Mouse (Mus musculus) 3134 (cell line): ENCODE results near the gene 2310061I04Rik.
"Not testable (repeated sequence)": the region's sequence is repeated elsewhere in the genome, so short reads cannot be mapped to it uniquely, and the experiment has no call there.

Source experiments
- DNase-seq: peaks from one replicate; pipeline ENCODE4 v3.0.0-alpha.2; 2011; ENCODE audit warnings: low spot score; ENCODE audit not compliant: insufficient read length; ENCODE audit errors: extremely low read depth

Gene 2310061I04Rik

DNA sequence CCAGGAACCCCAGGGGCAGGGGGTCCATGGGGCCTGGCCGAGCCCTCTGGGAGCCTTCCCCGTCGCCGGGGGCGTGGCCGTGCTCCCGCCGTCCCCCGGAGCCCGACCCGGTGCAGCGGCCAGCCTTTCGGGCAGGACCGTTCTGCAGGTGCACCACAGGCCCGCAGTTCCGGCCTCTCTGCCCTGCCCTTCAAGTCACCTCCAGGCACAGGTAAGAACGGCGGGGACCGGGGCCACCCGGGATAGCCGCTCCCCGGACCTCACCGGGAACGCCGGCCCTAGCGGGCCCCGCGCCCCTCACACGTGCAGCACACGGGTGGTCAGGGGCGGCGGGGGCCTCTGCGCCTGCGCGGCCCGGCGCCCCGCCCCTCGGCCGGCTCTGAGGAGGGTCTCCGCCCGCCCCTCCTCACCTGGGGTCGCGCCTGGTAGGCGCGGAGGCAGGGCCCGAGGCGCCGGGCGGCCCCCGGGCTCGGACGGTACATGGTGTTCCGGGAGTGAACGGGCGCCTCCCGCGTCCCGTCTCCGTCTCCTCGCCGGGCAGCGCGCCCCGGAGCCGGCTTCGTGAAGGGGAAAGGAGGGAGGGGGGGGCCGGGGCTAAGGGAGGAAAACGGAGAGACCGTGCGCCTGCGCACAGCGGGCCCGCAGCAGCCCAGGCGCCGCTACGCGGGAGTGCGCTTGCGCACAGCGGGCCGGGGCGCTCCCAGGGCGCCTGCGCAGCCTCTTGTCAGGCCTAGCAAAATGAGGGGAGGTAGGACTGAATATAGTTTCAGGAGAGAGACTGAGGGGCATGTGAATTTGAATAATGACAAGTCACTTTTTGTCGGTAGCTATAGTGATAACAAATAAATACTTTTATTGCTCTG is at the start of gene 2310061I04Rik:
Gene 2310061I04Rik, minus strand, starts transcription at position 651 of the 863 bp plus-strand sequence.
- peak; percentile 96 for DNase-seq

DNA sequence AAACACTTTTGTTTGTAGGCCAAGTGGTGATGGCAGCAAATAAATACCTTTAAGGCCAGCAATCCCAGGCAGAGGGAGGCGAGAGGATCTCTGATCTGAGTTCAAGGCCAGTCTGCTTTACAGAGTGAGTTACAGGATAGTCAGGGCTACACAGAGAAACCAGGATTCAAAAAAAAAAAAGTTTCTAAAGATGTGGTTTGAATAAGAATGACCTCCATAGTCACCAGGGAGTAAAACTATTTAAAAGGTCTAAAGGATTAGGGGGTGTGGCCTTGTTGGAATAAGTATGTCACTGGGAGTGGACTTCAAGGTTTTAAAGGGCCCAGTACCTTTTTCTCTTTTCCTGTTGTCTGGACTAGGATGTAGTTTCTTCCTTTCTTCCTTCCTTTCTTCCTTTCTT is 42.7 kb upstream of the 2310061I04Rik start:
- no peak for DNase-seq

DNA sequence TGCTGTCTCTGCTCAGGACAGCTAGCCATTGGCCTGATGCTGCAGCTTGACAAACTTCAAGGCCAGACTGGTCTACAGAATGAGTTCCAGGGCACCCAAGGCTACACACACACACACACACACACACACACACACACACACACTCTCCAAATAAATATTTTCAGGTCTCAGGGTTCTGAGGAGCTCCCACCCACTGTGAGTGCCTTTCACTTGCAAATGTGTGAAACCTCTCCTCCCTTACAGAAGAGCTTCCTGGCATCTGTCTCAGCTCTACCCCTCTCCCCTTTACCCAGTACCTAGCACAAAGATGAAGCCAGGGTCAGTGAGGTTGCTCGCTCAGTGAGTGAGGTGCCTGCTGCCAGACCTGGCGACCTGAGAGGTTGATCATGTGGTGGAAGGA is 41.9 kb upstream of the 2310061I04Rik start:
- no peak for DNase-seq

DNA sequence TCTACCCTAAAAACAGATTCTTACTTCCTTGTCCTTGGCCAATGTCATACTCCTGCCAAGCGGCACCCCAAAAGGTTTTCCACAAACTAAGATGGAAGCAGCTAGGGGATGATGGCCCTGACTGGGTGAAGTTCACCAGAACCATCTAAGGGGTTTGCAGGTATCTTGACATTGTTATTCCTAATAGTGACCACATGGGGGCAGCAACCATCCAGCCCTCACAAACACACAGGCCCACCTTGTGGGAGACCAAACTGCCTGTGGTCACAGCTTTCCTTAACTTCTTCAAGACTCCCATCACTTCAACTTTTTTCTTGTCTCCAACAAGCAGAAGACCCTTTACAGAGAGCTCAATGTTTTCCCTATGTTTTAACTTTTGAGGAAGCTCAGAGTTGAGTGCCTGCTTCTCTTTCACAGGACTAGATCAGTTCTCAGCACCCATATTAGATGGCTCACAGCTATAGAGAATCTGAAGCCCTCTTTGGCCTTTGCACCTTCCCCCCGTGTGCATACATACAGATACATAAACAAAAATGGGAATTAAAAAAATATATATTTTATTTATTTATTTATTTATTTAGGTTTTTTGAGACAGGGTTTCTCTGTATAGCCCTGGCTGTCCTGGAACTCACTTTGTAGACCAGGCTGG is 40.6 kb upstream of the 2310061I04Rik start:
- no peak for DNase-seq

DNA sequence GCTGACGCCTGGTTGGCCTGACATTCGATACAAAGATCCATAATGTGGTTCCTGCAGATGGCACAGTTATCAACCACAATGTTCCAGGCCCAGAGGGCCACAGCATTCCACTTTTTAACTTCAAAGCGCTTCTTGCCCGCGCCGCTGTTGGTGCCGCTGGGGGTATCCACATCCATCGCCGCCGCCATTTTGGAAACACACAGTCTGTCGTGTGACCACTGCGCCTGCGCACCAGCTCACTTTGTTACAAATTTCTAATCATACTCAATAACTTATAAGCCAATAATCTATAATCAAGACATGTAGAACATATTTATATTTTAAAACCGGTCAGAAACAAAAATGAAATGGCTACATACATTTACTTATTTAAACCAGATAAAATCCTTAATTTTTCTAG is 38.5 kb upstream of the 2310061I04Rik start:
- not testable (repeated sequence) for DNase-seq

DNA sequence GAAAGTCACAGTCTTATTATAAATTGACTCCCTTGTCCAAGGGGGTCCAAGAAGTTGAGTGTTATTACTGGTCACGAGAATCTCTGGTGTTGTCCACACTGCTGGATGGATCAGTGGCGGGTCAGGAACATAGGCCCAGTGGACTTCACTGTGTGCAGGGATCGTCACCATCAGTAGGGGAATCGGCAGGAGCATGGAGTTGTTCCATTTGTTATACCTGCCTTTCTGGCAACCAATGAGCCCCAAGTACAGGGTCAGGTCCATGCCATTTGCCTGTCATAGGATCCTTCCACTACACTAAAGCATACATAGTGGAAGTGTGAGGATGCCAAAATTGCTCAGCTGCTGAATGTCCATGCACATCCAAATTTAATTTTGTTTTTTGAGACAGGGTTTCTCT is 35.4 kb upstream of the 2310061I04Rik start:
- no peak for DNase-seq

DNA sequence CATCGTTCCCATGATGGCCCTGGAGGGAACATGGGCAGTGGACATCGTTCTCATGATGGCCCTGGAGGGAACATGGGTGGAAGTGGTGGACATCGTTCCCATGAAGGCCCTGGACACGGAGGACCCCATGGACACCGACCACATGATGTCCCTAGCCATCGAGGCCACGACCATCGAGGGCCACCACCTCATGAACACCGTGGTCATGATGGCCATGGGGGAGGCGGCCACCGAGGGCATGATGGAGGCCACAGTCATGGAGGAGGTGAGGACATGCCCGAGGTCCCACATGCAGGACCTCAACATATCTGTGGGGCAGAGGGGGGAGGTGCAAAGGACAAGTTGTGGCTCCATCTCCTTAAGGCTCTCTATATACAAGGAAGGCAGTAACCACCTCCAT is 33.4 kb upstream of the 2310061I04Rik start:
- no peak for DNase-seq

DNA sequence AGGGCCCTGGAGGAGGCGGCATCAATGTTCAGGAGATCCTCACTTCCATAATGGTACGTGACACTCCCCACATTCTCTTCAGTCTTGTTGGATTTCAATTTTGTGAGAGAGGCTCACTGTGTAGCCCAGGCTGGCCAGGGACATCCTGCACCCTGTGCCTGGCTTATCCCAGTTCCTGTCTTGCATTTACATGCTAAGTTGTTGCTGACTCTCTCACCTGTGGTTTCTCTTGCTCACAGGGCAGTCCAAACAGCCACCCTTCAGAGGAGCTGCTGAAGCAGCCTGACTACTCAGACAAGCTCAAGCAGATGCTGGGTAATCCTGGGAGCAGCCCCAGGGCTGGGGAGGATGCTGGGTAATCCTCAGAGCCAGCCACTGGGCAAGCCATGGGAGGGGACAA is 32.3 kb upstream of the 2310061I04Rik start:
- DNase-seq, result no peak

DNA sequence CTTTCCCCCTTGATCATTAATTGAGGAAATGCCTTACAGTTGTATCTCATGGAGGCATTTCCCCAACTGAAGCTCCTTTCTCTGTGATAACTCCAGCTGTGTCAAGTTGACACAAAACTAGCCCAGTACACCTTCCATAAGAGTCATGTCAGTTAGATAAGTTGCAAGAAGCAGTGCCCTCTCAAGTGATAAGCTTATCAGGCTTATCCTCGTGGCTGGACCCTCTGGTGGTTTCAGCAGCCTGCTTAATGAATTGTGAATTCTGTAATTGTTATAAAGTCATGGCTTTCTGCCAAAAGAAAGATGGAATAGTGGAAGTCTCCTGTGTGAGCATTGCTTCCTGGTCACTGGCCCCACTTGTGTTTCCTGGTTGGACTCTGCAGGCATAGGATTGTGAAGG is 30.2 kb upstream of the 2310061I04Rik start:
- no peak for DNase-seq

DNA sequence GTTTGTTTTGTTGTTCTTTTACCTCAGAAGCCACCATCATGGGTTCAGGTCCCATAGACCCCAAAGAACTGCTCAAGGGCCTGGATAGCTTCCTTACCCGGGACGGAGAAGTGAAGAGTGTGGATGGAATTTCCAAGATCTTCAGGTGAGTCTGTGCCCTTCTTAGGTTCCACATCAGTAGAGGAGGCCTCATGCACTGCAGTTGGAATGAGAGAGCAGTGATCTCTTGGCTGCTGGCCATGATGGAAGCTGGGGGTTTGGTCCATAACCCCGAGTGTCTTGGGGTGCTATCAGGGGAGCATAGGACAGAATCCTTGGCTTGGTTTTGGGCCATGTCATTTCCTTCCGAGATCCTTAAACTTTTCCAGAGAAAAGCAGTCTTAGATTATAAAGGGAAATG is 26.1 kb upstream of the 2310061I04Rik start:
- DNase-seq, result no peak

DNA sequence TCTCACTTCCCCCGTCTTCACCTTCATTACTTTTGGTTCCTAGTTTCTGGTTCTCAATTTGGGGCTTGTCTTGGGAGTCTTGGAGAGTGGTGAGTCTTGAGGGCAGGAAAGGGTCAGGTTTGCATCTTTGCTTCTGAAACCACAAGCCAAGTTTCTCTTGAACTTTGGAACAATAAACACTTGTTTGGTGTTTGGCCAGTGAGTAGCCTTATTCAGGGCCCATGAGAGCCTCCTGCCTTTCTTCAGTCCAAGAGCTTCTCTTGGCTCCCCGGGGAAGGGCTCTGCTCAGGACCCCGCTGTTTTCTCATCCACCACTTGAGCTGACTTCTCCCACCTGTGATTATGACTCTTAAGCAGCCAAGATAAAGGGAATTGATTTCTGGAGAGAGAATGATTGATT is 25.3 kb upstream of the 2310061I04Rik start:
- no peak for DNase-seq

DNA sequence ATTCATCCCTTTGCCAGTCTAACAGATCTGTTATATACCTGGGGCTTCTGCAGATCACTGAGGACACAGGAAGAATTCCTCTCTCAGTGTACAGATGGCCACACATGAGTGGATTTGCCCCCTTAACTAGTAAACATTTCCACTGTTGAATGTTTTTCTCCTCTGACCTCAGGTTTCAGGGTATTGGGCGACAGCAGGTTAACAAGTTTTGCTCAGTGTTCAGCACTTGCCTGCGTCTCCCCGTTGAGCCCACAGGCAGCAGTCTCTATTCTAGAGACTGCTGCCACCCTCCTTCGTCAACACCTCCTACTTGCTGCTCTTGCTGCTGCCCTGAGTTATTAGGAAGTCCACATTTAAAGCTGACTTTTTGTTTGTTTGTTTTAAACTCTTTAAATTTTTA is 24.5 kb upstream of the 2310061I04Rik start:
- DNase-seq, result no peak

DNA sequence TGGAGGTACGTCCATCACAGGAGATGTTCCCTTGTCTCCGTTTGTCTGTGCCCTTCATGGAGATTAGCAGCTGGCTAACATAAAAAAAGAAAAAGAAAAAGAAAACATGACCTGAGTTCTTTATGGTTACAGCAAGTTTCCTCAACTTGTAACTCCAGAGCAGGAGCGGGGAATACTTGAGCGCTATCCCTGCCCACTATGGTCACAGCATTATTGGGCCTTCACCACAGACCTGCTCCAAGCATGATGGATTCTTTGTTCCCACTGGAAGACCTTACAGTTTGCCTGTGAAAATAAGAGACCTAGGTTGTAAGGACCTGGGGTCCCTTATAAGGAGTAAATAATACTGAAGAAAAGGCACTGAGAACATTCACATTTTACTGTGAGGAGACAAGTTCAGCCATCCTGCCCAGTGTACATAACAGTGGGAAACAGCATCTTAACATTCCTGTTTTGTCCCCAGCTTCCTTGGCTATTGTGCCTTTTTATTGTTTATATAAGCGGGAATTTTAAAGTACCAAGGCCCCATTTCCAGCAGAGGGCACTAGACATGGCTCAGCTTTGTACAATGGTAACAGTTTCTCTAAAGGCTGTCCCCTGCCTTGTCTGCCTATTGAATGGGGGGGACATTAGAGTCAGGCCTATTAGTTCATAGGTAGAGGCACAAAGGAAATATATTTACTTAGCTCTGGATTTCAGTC is 23.8 kb upstream of the 2310061I04Rik start:
- DNase-seq, result no peak

DNA sequence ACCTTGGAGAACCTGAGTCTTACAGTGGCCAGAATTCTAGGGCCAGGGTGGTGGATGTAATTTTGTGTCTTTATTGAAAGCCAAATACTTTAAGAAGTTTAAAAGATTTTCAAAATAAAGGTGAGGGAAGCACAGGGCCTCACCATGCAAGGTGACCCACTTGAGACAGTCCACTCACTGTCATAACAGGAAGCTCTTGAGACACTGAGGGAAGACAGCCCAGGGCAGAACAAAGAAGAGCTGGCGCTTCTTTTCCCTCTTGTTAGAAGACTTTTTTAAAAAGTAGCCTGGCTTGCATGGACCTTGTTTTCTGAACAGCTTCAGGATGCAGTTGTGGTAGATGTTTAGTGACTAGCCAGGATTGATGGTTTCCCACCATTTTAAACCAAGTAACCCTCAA is 23.2 kb upstream of the 2310061I04Rik start:
- DNase-seq, result no peak

DNA sequence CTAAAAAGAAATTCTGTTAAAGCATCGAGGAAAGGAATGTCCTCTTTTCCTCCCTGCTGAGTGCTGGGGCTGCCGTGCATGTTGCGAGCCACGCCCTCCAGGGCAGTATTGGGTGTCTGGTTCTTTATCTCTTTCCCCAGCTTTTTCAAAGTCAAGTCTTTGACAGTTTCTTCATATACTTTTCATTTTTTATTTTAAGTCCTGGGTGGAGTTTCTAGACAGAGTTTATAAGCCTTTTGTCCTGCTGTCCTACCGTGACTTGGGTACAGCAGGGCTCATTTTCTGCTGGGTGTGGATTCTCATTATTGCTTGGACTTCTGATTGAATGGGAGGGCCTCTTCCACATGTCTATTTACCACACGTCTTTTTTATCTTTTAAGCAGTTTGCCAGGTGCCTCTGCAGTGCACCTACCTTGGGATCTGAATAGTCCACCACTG is 22.7 kb upstream of the 2310061I04Rik start:
- DNase-seq, result no peak

DNA sequence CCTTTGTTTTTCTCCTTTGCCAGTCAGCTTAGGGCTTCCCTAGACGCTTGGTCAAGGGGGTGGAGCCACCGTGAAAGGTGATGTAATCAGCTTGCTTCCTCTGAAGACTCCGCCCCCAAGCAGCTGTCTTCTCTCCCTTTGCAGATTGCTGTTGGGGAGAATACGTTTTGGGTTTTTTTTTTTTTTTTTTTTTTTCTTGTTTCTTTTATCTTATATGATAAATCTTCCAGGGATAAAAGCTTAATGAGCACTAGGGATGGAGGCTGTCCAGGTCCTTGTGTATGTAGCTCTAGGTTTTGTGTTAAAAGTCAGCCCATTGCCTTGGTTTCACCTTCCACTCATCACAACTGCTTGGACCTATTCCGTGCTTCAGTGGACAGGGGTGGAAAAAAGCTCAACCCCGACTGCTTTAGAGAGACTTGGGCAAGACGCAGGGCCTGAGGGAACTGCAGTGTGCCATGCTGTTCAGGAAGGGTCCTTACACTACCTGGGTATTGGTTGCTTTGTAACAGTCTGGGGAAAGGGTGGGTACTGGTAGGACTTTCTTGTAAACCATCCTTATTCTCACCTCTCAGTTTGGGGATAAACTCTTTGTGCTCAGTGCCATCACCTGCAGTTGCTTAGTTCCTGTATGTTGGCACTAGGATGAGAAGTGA is 22.0 kb upstream of the 2310061I04Rik start:
- DNase-seq, result peak; percentile 82

DNA sequence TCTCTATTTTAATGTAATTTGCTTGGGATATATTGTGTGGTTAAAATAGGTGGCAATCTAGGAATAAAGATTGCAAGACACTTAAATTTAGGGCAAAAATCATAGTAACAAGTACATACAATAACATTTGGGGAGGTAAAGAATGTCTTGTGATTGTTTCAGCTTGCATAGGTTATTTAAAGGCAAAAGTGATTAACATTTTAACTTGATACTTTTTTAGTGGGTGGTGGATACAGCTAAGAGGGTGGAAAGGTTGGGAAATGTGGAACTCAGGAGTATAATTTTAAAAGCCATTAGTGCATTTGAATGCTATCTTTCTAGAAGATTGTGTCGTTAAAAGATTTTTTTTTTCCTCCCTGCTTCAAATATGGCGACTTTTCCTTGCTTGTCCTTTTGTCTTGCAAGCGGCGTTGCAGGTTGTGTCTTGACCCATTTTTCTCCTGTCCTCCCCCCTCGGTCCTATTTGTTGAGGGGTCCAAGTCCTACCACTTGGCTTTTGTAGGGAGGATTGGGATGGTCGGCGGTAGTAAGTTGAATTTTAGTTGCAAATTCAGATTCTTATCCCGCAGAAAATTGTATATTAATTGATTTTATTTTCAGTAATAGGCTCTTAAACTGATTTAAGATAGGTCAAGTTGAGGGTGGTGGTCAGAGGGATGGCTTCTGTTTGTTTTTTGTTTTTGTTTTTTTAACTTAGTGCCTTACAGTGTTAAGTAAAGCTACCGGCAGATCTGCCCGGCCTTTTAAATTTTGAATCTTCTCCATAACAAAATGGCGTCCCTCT is 21.2 kb upstream of the 2310061I04Rik start:
- peak; percentile 60 for DNase-seq

DNA sequence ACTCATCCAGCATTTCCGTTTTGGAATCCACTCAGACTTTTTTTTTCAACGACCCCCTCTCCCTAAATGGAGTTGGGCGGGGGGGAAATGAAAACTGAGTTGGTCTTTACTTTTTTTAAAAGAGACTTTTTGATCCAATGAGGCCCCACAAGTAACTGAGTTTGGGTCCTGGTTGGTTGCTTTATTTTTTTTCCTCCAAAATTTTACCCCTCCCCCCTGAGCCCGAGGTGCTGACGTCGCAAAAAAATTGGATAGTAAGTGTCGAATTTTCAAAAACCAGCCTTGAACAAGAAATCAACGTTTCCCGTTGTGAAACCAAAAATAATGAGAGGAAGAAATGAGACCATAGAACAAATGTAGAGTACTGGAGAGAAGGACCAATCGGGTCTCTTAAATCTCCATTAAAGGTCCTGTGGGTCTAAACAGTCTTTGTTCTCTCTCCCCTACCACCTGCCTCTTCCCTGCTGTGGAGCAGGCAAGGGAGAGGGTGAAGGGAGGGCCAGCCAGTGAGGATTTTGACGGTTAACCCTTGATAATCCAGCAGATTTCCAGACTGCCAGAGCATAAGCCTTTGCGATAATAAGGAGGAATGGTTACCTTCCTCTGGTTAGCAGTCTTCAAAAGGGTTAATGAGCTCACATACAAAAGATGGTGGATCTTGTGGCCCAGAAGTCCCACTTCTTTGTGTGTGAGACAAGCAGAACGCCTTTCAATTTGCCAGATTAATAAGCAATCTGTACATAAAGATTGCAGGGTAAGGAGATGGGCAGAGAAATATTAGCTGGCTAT is 20.4 kb upstream of the 2310061I04Rik start:
- DNase-seq, result peak; percentile 54

DNA sequence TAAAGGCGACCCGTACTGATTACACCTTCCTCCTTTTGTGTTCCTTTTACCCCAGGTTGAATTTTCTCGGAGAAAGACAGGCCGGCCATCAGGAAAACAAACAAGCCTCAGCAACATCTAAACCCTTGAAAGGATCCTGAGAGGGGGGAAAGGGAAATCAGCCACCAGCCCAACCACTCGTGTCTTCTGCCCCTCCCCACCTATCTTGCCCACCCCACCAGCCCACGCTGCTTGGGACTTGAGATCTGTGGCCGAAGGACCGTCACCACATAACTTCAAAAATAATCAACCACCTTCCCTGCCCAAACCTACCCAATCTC is 19.9 kb upstream of the 2310061I04Rik start:
- no peak for DNase-seq
